Mouse (Mus musculus): ENCODE results near the gene Gsdma2.

GRCm38 (mm10) chr11:98702323-98702722 lies 55.8 kb downstream of the Gsdma2 start:
- TF ChIP-seq CTCF (IDR thresholded peaks at IDR 0.05; ENCODE audit: borderline replicate concordance, control insufficient read depth, extremely low read depth, insufficient read depth, low read length, poor library complexity) (no peak), POLR2A (IDR thresholded peaks at IDR 0.05; ENCODE audit: control insufficient read depth, extremely low read depth, insufficient read depth, low read length, poor library complexity) (no peak)

All from thymus, adult 2 months (tissue).